Mouse (Mus musculus) intestine, postnatal 0 days (tissue): ENCODE results near the gene Slc16a13. TPM values are rescaled to one million over a fixed set of nuclear protein-coding genes. Genes with fewer than 3 reads are reported as not detected.

Experiments
- ATAC-seq: fragments of 200-750 bp; cut with Nextera tagmentation; 2 replicates; pipeline ENCODE4 v1.8.0; 2017; ENCODE audit warnings: mild to moderate bottlenecking, moderate TSS enrichment, moderate library complexity
- H3K27ac ChIP-seq: fragments of 300-500 bp; sonication (generic); 2 replicates; pipeline ENCODE4 v1.5.1; 2014; ENCODE audit warnings: mild to moderate bottlenecking, low read depth, low read length, moderate library complexity
- H3K27me3 ChIP-seq: fragments of 300-500 bp; sonication (generic); replicated peaks from 2 replicates; pipeline ENCODE4 v1.6.1; 2014; ENCODE audit warnings: low read length, mixed read lengths; ENCODE audit not compliant: control insufficient read depth, insufficient read depth
- H3K36me3 ChIP-seq: fragments of 300-500 bp; sonication (generic); 2 replicates; pipeline ENCODE4 v1.6.1; 2014; ENCODE audit warnings: mild to moderate bottlenecking, moderate library complexity; ENCODE audit not compliant: control insufficient read depth, insufficient read depth
- H3K4me1 ChIP-seq: fragments of 300-500 bp; sonication (generic); replicated peaks from 2 replicates; pipeline ENCODE4 v1.6.1; 2014; ENCODE audit warnings: antibody characterized with exemption, low read length, mixed read lengths; ENCODE audit not compliant: control insufficient read depth, insufficient read depth
- H3K4me2 ChIP-seq: fragments of 300-500 bp; sonication (generic); replicated peaks from 2 replicates; pipeline ENCODE4 v1.6.1; 2014; ENCODE audit warnings: low read depth, mild to moderate bottlenecking, moderate library complexity
- H3K4me3 ChIP-seq: fragments of 300-500 bp; sonication (generic); 2 replicates; pipeline ENCODE4 v1.5.1; 2014; ENCODE audit warnings: low read depth, low read length
- H3K9ac ChIP-seq: fragments of 300-500 bp; sonication (generic); 2 replicates; pipeline ENCODE4 v1.6.1; 2014; ENCODE audit warnings: mild to moderate bottlenecking, low read depth, low read length
- H3K9me3 ChIP-seq: fragments of 300-500 bp; sonication (generic); 2 replicates; pipeline ENCODE4 v1.6.1; 2016; ENCODE audit warnings: mixed run types; ENCODE audit not compliant: control insufficient read depth
- CTCF ChIP-seq: sonication (generic); IDR thresholded peaks from 2 replicates; pipeline ENCODE4 v1.5.1; 2016; ENCODE audit warnings: low read depth, mild to moderate bottlenecking, control low read depth, antibody characterized with exemption, moderate library complexity
- WGBS: fragments of 180-500 bp; shearing (Covaris S2); extraction: QIAGEN DNeasy Blood & Tissue Kit; methylation state at CpG from one replicate; pipeline ENCODE4 v1.1.7; 2014; 5-methylcytosine and 5-hydroxymethylcytosine counted together
- polyA plus RNA-seq: library from polyadenylated mRNA; unstranded; fragments of >200 nt; fragmentation: Nextera tagmentation; extraction: Ambion mirVana; gene quantifications from 2 replicates; pipeline ENCODE4 v1.2.1, GENCODE M21; 2015

Gene Slc16a13
- polyA plus RNA-seq, 1 experiment from 2014 or later = 9.9 TPM

DNA sequence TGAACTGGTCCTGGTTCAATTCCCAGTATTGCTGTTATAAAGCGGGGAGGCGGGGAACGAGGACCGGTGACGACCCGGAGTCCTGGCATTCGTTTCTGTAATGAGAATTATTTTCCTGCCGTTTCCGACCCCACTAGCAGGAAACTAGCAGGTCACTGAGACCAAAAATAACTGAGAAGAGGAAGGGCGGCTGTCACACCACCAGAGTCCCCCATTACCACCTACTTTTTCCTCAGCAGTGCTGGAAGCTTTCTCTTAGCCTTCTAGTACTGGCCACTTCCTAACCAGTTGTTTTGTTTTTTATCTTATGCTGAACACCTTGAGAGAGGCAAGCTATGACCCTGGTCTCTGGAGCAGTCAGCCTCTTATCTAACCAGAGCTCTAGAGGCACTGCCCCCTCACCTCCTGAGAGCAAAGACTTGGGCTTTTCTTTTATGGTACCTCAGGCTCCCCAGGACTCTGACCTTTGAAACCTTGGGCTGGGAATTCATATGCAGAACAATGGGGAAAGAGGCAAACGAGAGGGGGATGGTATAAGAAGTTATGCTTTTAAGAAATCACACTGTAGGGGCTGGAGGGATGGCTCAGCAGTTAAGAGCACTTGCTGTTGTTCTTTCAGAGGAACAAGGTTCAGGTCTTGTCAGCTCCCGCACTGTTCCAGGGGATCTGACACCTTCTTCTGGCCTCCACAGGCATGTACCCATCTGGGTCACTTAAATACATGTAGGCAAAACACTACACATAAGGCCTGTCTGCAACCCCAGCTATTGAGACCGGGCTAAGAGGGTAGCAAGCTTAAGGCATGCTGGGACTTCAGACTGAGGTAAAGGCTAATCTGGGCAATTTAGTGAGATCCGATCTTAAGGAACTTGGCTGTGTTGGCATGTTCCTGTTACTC, 988 bp upstream of the Slc16a13 start:
- H3K4me3 ChIP-seq = peak overlapping the region; percentile 59
- peak overlapping the region; percentile 67 for H3K9ac ChIP-seq
- H3K9me3 ChIP-seq = no peaks in the 10 kb centered on the region
- TF ChIP-seq CTCF = no peak
- 0 out of 2 replicates have a peak, but pooled peaks cover under 1% of the 10 kb centered on the region for H3K36me3 ChIP-seq
- 5% methylated on average over 14 of the region's 14 CpGs for WGBS
- peak; percentile 78 for ATAC-seq
- H3K4me2 ChIP-seq = peak overlapping the region; percentile 95
- no peaks in the 10 kb centered on the region for H3K27me3 ChIP-seq
- H3K4me1 ChIP-seq = peaks cover 5% of the 10 kb centered on the region
- H3K27ac ChIP-seq = peak overlapping the region; percentile 94

GRCm38 (mm10) chr11:70220323-70220722, 541 bp downstream of the Slc16a13 start:
- Histone ChIP-seq H3K4me2 (peak overlapping the region; percentile 95), H3K36me3 (peaks cover 4% of the 10 kb centered on the region; the same call in 1 of the 2 replicates), H3K27me3 (peaks cover 5% of the 10 kb centered on the region), H3K9ac (peak overlapping the region; percentile 67), H3K27ac (peak overlapping the region; percentile 94), H3K9me3 (no peaks in the 10 kb centered on the region), H3K4me3 (peak overlapping the region; percentile 59), H3K4me1 (peaks cover 5% of the 10 kb centered on the region)
- WGBS = under 1% methylated on average over 24 of the region's 24 CpGs
- TF ChIP-seq CTCF = no peak
- ATAC-seq = no peak

DNA sequence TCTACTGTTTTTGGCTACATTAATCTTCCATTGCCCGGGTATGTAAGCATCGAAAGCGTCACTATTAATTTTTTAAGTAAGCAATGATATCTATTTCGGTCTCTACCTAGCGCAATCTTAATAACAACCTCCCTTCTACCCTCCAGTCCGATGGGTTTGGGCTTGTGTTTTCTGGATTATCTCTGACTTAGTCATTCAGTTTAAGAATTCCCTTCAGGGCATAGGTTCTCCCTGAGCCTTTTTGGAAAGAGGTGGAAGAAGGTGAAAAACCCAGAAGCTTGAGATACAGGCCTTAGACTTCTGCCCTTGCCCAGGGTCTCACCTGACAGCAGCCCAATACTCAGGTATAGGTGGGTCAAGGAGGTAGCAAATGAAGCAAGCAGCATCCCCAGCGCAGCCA, 991 bp downstream of the Slc16a13 start:
- ATAC-seq = no peak
- WGBS = 48% methylated on average over 7 of the region's 7 CpGs
- Histone ChIP-seq H3K9me3 (no peaks in the 10 kb centered on the region), H3K27me3 (peaks cover 7% of the 10 kb centered on the region), H3K36me3 (peaks cover 4% of the 10 kb centered on the region; the same call in 1 of the 2 replicates), H3K4me3 (peak overlapping the region; percentile 59), H3K27ac (no peak overlapping the region), H3K4me2 (peak overlapping the region; percentile 95), H3K4me1 (peaks cover 5% of the 10 kb centered on the region), H3K9ac (peak overlapping the region; percentile 67; the same call in 1 of the 2 replicates)
- TF ChIP-seq CTCF = no peak

- peak overlapping the region; percentile 95 for H3K4me2 ChIP-seq
These were observed 2.0 kb downstream of the Slc16a13 start for GRCm38 (mm10) chr11:70218741-70219470.

GRCm38 (mm10) chr11:70218039-70218438, 2.8 kb downstream of the Slc16a13 start:
- WGBS = 36% methylated on average over 4 of the region's 4 CpGs
- Histone ChIP-seq H3K9me3 (no peaks in the 10 kb centered on the region), H3K27ac (no peak overlapping the region), H3K9ac (no peak overlapping the region), H3K4me1 (peaks cover 12% of the 10 kb centered on the region), H3K4me2 (peak overlapping the region; percentile 24; the same call in 1 of the 2 replicates), H3K4me3 (no peak overlapping the region), H3K27me3 (peaks cover 15% of the 10 kb centered on the region), H3K36me3 (peaks cover 4% of the 10 kb centered on the region; the same call in 1 of the 2 replicates)
- no peak for TF ChIP-seq CTCF
- no peak for ATAC-seq

More at GRCm38 (mm10) chr11:70218741-70219470, 2.0 kb downstream of the Slc16a13 start:
- TF ChIP-seq CTCF = no peak
- Histone ChIP-seq H3K27me3 (peaks cover 15% of the 10 kb centered on the region), H3K27ac (no peak overlapping the region; the same call in 1 of the 2 replicates), H3K9ac (no peak overlapping the region), H3K36me3 (peaks cover 4% of the 10 kb centered on the region; the same call in 1 of the 2 replicates), H3K4me3 (no peak overlapping the region), H3K4me1 (peaks cover 12% of the 10 kb centered on the region), H3K9me3 (no peaks in the 10 kb centered on the region)
- no peak for ATAC-seq
- WGBS = 74% methylated on average over 15 of the region's 15 CpGs

- no peak overlapping the region for H3K27ac ChIP-seq
- H3K4me1 ChIP-seq = peaks cover 12% of the 10 kb centered on the region
- no peak for ATAC-seq
- WGBS = 84% methylated on average over 3 of the region's 3 CpGs
- no peaks in the 10 kb centered on the region for H3K9me3 ChIP-seq
- no peak overlapping the region for H3K4me2 ChIP-seq
- TF ChIP-seq CTCF = no peak
- peaks cover 4% of the 10 kb centered on the region; the same call in 1 of the 2 replicates for H3K36me3 ChIP-seq
- peaks cover 15% of the 10 kb centered on the region for H3K27me3 ChIP-seq
- no peak overlapping the region for H3K4me3 ChIP-seq
- H3K9ac ChIP-seq = no peak overlapping the region
These were observed 4.8 kb downstream of the Slc16a13 start for GRCm38 (mm10) chr11:70216103-70216502.
